Mouse (Mus musculus): ENCODE measurements around the gene Gpatch1. TPM values are rescaled to one million over a fixed set of nuclear protein-coding genes. Genes with fewer than 3 reads are reported as not detected.
A peak's percentile ranks its signal among the peaks of the same experiment; 100 is the strongest.
"Not testable (repeated sequence)": the region's sequence is repeated elsewhere in the genome, so short reads cannot be mapped to it uniquely, and the experiment has no call there.

The Gpatch1 gene
- total RNA-seq, 2 experiments from 2014 or later, result 26.7 to 31.7 TPM

DNA sequence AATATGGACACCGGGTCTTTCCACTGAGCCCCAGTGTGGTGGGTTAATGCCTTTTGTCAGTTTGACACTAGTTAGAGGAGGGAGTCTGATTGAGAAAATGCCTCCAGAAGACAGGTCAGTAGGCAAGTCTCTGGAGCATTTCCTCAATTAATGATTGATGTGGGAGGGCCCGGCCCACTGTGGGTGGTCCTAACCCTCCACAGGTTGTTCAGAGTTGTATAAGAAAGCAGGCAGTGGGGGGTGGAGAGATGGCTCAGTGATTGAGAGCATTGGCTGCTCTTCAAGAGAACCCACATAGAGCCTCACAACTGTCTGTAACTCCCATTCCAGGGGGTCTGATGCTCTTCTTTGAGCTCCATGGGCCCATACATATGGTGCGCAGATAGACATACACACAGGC is 13.3 kb upstream of the Gpatch1 start:
- intact Hi-C loops (cut with DNase I), result no loop called here
- DNase-seq, result no peak

DNA sequence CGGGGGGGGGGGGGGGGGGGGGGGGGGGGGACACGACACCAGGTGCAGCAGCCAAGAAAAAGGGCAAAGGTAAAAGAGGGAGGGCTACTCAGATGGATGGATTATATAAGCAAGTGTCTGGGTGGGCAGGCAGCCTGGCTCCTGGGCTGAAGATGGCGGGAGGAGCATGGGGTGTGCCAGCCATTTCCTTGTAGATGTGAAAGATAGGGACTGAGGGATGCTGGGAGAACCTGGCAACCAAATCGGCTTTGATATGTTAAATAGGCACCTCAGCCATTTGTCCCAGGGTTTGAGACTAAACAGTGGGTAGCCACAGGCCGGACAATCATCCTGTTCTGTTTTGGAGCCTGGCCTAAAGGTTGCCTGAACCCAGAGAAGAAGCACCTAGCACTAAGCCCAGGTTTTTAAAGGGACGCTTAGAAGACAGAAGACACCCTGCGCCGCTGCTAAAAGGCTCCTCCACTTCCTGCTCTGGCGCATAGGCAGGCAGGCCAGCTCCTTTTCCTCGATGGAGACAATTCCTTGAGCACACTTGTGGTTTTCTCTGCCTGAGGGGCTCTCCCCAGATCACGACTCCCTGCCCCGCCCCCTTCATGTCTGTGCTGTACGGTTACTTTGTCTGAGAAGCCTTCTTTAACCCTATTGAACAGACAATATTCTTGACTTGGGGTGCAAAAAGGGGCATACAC is 4.6 kb upstream of the Gpatch1 start:
- no peak for DNase-seq
- intact Hi-C loops (cut with DNase I), result no loop called here

DNA sequence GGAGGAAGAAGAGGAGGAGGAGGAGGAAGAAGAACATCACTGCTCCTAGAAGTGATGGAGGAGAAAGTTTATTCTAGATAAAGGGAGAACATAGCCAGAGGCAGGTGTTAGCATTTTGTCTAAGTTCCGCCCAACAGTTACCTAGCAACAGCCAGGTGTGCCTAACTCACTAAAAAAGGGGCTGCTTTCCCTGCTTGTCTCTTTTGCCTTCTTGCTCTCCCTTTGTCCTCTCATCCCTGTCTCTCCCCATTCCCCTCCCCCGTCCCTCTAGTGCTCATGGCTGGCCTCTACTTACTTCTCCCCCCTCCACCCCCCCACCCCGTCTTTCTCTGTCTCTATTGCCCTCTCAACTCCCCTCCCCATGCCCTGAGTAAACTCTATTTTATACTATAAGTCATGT is 3.9 kb upstream of the Gpatch1 start:
- intact Hi-C loops (cut with DNase I), result no loop called here
- DNase-seq, result no peak

DNA sequence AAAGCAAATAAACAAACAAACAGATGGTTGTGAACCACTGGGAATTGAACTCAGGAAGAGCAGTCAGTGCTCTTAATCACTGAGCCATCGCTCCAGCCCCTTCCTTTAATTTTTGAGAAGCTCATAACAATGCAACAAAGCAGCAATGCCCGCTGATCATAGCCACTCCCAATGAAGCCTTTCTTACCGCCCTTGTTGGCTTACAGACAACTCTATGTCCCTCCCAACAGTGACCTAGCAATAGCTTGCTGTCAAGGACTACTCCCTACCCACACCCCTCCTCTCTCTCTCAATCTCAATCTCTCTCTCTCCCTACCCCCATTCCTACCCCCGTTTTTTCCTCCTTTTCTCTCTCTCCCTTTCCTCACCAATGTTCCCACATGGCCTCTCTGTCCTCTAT is 1.5 kb upstream of the Gpatch1 start:
- DNase-seq, result no peak
- intact Hi-C loops (cut with DNase I), result no loop called here

DNA sequence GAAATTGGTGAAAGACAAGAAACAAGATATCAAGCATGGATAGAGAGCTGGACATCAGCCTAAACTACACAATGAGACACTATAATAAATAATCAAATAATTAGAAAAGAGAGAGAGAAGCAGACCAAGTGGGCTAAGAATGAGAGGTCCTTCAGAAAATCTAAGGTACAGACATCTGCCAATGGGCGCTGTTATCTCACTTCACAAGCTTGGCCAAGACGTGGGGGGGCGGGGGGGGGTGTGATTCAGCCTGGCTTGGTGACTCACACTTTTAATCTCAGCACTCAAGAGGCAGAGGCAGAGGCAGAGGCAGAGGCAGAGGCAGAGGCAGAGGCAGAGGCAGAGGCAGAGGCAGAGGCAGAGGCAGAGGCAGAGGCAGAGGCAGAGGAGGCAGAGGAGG is 981 bp upstream of the Gpatch1 start:
- intact Hi-C loops (cut with DNase I); DNase-seq: not testable (repeated sequence)

DNA sequence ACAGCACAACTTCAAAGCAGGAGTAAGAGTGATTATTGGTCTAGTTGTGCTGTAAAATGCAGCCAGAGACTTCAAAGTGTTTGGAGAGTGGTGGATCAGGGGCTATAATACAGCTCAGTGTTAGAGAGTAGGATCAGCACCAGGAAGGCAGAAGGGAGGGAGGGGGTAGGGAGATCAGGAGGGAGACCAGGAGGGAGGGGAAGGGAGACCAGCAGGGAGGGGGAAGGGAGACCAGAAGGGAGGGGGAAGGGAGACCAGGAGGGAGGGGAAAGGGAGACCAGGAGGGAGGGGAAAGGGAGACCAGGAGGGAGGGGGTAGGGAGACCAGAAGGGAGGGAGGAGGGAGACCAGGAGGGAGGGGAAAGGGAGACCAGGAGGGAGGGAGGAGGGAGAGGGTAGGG is 4.1 kb downstream of the Gpatch1 start:
- intact Hi-C loops (cut with DNase I), result no loop called here

DNA sequence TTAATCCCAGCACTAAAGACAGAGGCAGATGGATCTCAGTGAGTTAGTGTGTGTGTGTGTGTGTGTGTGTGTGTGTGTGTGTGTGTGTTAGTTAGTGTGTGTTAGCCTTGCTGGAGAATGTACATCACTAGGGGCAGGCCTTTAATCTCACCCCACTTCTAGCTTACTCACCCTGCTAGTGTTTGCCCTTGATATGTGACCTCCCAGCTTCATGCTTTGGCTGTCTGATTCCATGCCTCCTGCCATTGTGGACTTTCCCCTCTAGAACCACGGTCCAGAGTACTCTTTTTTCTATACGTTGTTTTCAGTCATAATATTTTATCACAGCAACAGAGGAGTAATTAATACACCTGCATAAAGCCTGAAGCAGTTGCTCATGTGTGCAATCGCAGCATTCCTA is 7.0 kb downstream of the Gpatch1 start:
- no peak for DNase-seq
- intact Hi-C loops (cut with DNase I), result no loop called here

More for the DNA sequence above, 4.1 kb downstream of the Gpatch1 start:
- DNase-seq, result no peak

DNA sequence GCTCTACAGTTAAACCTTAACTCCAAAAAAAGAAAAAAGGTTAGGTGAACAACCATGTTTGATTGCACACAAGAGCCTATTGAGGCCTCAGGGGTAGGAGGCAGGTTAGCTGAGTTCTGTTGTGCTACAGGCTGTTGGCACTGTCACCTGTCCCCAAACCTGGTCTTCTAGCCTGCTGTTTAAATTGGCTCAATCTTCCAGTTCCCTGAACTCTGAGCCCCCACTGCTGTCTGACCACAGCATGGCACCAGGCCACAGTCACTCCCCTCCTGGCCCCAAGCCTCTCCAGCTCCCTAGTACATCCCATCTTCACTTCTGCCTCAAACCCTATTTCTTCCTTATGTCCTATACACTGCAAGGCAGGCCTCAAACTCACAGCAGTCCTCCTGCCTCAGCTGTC is 17.4 kb downstream of the Gpatch1 start:
- intact Hi-C loops (cut with DNase I), result loop anchor here (10.0 kb wide), 1 partner anchor 104 kb away; no protein-coding TSS in a partner anchor
- no peak for DNase-seq

DNA sequence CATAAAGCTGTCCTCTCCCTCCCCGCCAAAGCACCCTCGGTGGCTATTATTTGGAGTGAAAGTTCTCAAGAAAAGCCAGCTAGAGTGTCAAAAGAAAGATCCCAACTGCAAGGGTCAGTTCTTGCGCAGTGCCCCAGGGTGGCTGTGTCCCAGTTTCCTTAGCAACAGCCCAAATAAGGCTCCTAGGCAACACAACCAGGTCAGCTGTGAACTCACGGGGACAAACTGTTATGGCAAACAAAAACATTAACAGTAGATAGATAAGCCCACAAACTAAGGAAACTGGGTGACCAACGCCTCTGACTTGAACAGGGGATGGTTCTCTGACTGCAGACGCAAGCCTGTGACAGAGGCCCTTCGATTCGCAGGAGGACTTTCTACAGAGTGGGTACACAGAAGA is 18.6 kb downstream of the Gpatch1 start:
- intact Hi-C loops (cut with DNase I), result loop anchor here (10.0 kb wide), 1 partner anchor 105 kb away; no protein-coding TSS in a partner anchor
- no peak for DNase-seq

DNA sequence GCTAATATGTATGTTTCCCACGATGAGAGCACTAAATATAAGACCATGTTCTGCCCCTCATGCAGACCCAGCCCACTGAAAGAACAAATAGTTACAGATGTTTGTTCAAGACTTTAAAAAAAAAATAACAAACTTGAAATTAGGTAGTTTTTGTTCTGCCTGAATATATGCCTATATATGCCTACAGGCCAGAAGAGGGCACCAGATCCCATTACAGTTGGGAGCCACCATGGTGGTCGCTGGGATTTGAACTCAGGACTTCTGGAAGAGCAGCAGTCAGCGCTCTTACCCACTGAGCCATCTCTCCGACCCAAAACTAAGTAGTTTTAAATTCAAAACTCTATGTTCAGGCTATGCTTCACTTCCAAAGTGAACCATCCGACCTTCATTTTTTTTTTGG is 20.4 kb downstream of the Gpatch1 start:
- DNase-seq, result no peak
- intact Hi-C loops (cut with DNase I), result no loop called here

DNA sequence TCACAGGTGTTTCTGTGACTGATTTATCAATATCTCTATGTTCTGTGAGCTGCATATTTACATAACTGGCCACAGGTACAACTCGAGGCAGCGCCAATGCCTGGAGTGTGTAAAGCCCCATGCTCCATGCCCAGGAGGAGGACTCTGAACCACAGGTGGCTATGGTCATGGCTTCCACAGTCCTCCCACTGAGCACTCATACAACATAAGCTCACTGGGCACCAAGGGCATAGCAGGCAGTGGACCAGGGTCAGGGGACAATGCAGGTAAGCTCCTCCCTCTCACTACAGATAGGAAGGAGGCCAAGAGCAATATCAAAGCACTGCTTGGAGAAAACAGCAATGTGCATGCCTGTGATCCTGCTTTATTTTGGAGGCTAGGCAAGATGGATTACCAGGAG is 22.6 kb downstream of the Gpatch1 start:
- intact Hi-C loops (cut with DNase I), result no loop called here
- no peak for DNase-seq

DNA sequence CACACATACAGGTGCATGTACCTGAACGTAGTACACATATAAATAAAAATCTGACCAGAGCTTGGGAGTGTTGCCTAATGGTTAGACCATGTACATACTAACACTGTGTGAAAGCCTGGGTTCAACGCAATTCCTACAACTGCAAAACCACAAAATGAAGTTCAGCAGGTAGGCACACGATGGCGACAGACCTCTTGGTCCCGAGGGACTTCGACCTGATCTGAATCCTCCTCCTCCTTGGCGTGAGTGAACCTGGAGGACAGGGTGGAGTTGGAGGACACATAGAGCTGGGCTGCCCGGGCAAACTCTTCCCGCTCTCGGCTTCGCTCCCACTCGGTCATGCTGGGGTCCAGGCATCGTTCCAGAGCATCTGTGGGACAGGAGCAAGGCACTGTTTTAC is 24.8 kb downstream of the Gpatch1 start:
- DNase-seq, result peak; percentile 18
- intact Hi-C loops (cut with DNase I), result no loop called here

DNA sequence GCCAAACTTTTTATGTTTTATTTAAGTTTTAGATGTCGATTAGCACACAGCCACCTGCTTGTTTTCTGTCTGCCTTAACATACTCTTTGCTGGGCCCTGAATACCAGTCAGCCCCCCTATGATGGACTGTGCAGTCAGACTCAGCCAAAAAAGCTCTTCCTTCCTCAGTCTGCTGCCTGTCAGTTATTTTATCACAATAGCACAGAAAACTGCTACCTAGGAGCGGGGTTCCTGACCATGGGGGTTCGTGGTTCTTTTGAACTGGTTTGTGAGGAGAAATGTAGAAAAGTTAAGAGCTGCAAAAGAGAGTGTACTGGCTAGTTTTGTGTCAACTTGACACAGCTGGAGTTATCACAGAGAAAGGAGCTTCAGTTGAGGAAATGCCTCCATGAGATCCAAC is 39.3 kb downstream of the Gpatch1 start:
- DNase-seq, result no peak
- intact Hi-C loops (cut with DNase I), result no loop called here

DNA sequence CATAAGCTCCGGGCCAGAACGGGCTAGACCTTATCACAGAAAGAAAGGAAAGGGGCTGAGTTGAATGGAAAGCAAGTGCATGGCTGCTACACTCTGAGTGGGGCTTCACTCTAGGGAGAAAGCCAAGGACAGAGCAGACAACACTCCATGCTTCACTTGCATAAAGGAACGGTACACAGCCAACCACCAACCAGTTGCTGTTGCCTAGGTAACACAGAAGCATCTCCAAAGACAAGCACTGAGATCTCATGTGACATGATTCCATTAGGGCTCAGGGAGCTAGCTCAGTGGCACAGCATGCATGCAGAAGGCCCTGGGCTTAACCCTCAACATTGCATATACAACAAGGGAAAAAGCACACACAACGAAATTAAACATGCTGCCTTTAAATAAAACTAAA is 40.8 kb downstream of the Gpatch1 start:
- no peak for DNase-seq
- intact Hi-C loops (cut with DNase I), result no loop called here

DNA sequence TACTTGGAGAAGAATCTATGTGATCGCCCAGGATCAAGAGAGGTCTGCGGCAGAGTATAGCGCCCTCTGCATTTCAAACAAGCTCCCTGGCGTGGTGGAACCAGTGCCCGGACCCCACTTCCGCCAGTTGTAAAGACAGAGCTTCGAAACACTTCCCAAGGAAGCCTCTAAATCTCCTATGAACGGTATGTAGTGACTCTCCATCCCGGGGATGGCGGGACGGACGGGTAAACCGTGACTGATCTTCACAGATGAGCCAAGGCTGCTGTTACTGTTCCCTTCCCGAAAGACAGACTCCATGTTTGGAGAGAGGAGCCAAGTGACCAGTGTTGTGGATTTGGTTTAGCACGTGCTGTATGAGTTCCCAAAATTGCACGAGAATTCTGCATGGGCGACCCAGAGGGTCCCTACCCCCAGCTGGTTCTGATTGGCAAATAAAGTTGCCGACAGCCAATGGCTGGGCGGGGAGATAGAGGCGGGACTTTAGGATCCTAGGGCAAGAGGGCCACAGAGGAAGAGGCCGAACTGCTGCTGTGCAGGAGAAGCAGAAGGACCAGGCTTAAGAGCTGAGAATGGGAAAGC is 48.7 kb downstream of the Gpatch1 start:
- intact Hi-C loops (cut with DNase I), result loop anchor here (10.0 kb wide), 2 partner anchors 235 to 595 kb away; no protein-coding TSS in a partner anchor
- peak; percentile 18 for DNase-seq

DNA sequence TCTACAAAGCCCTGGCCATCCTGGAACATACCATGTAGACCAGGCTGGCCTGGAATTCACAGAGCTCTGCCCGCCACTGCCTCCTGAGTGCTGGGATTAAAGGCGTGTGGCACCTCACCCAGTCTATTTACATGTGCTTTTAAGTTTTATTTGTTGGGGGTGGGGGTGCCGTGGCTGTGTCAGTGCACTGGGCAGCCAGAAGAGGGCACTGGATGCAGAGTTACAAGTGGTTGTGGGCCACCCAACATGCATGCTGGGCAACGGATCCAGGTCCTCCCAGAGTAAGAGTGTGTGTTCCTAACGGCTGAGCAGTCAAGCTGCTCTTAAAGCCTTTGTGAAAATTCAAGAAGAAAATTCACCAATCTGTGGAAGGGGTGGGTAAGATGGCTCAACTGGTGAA is 50.4 kb downstream of the Gpatch1 start:
- intact Hi-C loops (cut with DNase I), result loop anchor here (10.0 kb wide), 2 partner anchors 233 to 593 kb away; no protein-coding TSS in a partner anchor
- no peak for DNase-seq

DNA sequence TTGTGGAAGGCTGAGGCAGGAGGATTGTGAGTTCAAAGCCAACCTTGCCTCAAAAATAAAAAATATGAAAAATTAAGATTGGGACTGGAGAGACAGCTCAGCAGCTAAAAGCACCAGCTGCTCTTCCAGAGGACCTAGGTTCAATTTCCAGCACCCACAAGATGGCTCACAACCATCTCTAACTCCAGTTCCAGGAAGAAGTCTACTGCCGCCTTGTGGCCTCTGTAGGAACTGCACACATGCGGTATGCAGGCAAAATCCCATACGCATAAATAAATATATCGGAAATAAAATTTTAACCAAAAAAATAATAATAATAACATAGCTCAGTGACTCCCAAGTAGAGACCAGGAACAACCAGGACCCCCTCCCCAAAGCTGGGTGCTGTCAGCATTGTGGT is 51.6 kb downstream of the Gpatch1 start:
- intact Hi-C loops (cut with DNase I), result loop anchor here (10.0 kb wide), 2 partner anchors 232 to 592 kb away; no protein-coding TSS in a partner anchor

DNA sequence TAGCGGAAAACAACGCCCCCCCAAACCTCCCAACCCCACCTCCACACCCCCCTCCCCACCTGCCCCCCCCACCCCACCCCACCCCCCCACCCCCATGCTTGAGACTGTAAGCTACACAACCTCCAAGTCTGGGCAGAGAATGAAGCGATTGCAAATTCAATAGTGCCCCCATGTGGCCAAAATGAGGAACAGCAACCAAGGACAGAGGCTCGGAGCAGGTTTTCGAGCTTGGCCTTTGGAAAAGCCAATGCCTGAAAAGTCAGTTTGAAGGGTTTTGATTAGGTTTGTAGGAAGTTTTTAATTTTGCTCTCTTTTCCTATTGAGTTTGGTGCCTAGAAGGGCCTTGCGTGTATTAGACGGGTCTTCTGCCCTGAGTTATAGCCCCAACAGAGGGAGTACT is 53.5 kb downstream of the Gpatch1 start:
- peak; percentile 46 for DNase-seq

More for the DNA sequence above, 51.6 kb downstream of the Gpatch1 start:
- DNase-seq, result no peak

DNA sequence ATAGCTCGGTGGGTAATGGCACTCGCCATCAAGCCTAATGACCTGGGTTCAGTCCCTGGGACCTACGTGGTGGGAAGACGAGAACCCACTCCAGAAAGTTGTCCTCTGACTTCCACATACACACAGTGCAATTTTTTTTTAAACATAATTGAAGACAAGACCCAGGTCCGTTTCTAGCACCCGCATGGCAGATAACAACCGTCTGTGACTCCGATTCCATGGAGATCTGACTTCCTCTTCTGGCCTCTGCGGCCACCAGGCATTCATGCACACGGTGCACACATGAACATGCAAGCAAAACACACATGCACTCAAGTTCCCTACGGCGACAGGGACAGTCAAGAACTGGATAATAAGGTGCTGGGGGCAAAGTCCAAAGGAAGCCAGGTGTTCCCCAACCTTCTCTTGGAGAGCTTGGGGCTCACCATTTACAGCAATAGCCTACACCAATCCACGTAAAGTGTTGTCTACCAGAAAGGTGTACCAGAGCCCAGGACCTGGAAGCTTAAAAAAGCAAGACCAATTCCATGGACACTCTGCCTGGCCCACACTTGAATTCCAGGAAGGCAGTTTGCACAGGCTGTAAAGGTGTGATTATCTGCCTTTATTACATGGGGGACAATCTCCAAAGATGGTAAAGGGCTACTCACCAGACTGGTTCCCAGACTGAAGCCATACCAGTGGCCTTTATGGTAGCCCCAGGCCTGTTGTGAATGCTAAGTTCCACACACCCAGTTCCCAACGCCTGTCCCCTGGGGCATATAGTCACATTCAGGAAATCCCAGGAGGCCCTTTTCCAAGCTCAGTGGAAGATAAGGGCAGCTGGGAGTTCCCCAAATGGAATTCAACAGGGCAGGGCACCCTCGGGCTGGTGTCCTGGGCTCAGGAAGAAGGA is 54.4 kb downstream of the Gpatch1 start:
- intact Hi-C loops (cut with DNase I), result loop anchor here (10.0 kb wide), 2 partner anchors 229 to 589 kb away; no protein-coding TSS in a partner anchor
- DNase-seq, result no peak

More for the DNA sequence above, 53.5 kb downstream of the Gpatch1 start:
- intact Hi-C loops (cut with DNase I), result loop anchor here (10.0 kb wide), 2 partner anchors 230 to 590 kb away; no protein-coding TSS in a partner anchor

DNA sequence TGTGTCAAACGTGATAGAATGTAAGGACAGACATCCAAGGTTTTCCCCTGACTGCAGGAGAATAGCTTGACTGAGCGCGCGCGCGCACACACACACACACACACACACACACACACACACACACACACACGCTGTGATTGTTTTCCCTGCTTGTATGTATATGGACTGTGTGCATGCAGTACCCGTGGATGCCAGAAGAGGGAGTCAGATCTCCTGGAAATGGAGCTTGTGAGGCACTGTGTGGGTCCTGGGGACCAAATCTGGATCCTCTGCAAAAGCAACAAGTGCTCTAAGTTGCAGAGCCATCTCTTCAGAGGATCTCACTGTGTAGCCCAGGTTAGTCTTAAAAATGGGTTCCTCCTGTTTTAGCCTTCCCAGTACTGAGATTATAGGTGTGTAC is 58.9 kb downstream of the Gpatch1 start:
- DNase-seq, result no peak
- intact Hi-C loops (cut with DNase I), result loop anchor here (10.0 kb wide), 1 partner anchor 75 kb away; the partner anchor contains the start of gene Slc7a10

DNA sequence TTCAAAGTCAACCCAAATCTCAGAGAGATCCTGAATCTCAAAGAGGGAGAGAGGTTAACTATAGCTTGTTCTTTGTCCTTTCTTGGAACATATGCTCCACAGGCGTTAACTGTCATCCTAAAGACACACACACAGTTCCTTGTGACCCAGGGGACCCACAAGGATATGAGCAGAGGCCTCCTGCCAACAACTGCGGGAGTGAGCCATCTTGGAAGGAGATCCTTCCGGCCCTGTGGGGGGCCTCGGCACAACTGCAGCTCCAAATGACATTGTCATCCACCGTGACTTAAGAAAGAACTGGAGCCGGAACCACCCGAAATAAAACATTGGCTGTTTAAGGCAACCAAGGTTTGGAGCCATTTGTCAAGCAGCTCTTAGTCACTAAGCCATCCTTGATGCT is 59.9 kb downstream of the Gpatch1 start:
- intact Hi-C loops (cut with DNase I), result loop anchor here (10.0 kb wide), 1 partner anchor 73 kb away; the partner anchor contains the start of gene Slc7a10
- peak; percentile 40 for DNase-seq

Data from left cerebral cortex, postnatal 4 days (tissue).